ENCODE assay signal across 15 mouse cellular contexts in the genomic region with DNA sequence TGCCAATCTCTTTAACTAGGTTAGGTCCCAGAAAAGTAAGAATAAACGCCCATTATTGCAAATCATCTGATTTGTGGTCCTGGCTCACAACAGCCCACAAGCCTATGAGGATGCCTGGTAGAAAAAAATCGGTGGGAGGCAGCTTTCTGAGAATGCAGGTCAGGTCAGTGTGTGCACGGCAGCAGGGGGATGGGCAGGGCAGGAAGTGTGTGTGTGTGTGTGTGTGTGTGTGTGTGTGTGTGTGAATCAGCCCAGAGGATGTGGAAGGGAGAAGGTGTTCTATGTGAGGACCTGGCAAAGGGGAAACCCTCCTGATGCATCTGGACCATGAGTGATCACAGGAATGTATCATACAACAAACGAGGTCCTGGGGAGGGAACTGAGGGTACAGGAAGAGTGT.
DNase-seq lines count a peak whose midpoint lies in the region.
"Had no signal": no experiment of that assay in that cellular context is flagged by ENCODE, and none has a peak within 500 bp of the region (broad histone marks: within the 10 kb centered on the region; RNA-seq: fewer than 3 reads in every experiment).

No protein-coding gene starts in this region.

- peak; percentile 62 for DNase-seq in CD4-positive, CD25-positive, alpha-beta regulatory T cell, adult 2 months (ENCODE audit: low read depth, low spot score)
- peak; percentile 44 for DNase-seq in induced T-regulatory cell, adult 2 months (ENCODE audit: low read depth)
- peak; percentile 67 for DNase-seq in thymus, postnatal 0 days (ENCODE audit: low spot score)
- peak; percentile 58 to 68 for DNase-seq in thymus, postnatal 36 days
- DNase-seq in frontal cortex, postnatal 36 days (ENCODE audit: low spot score in 2 of 2), result no peak
- DNase-seq in layer of hippocampus, postnatal 36 days, result no peak
- DNase-seq in gastrocnemius, postnatal 25 days, result no peak
- no peak for DNase-seq in heart, postnatal 4 days
- DNase-seq: adrenal gland, postnatal 25 days; cerebellum, adult 18-20 months; cerebellum, adult 9-11 months; cerebellum, postnatal 36 days; gastrocnemius, postnatal 10 days; heart, adult 2 months; heart, postnatal 14 days had no signal

Comparison
In these comparisons a context has a peak if more than half of its experiments do, and no peak if none do; other contexts are left out.
1. DNase-seq: peak in CD4-positive, CD25-positive, alpha-beta regulatory T cell, adult 2 months (single experiment), induced T-regulatory cell, adult 2 months (single experiment), thymus, postnatal 0 days (single experiment) and thymus, postnatal 36 days (2 of 2); none in frontal cortex, postnatal 36 days (0 of 2), layer of hippocampus, postnatal 36 days (0 of 2), gastrocnemius, postnatal 25 days (single experiment) and heart, postnatal 4 days (single experiment).